Mouse (Mus musculus) gastrocnemius, adult 2 months (tissue): ENCODE results near the gene Stk32b. TPM values are rescaled to one million over a fixed set of nuclear protein-coding genes. Genes with fewer than 3 reads are reported as not detected.
A peak's percentile ranks its signal among the peaks of the same experiment; 100 is the strongest.

Experiments
- DNase-seq: peaks from one replicate; pipeline ENCODE4 v3.0.0; 2022
- H3K27ac ChIP-seq: fragments of 200-600 bp; 2 replicates; pipeline ENCODE4 v1.8.1; 2022; ENCODE audit warnings: mild to moderate bottlenecking
- H3K4me3 ChIP-seq: fragments of 200-600 bp; 2 replicates; pipeline ENCODE4 v1.8.1; 2022; ENCODE audit warnings: mild to moderate bottlenecking, moderate library complexity
- CTCF ChIP-seq: fragments of 200-600 bp; IDR thresholded peaks from 2 replicates; pipeline ENCODE4 v1.8.1; 2022; ENCODE audit warnings: antibody characterized with exemption, mild to moderate bottlenecking, moderate library complexity
- intact Hi-C: fragments of 180-260 bp; cut with DNase I; formaldehyde crosslinking; loops from one replicate; pipeline ENCODE4 v1.15.1; 2025
- long read RNA-seq, 2 experiments: library from polyadenylated mRNA; stranded (forward); transcript quantifications; one replicate each; pipeline ENCODE4 v2.0.0; 2021
- total RNA-seq, 2 experiments: library from RNA; stranded (reverse); gene quantifications; 2 replicates each; pipeline ENCODE4 v1.2.3; 2021

Stk32b gene
- under 1 TPM in 1 of 2 experiments, not detected in 1; 0.20 TPM for total RNA-seq
- long read RNA-seq, experiment 1 = 0 reads
- long read RNA-seq, experiment 2 = 0 reads

GRCm38 (mm10) chr5:37716505-37717372, at the start of gene Stk32b:
Gene Stk32b, minus strand, starts transcription at chr5:37717171.
- intact Hi-C loops = loop anchor here (10.0 kb wide), 1 partner anchor 422 kb away; no protein-coding TSS in a partner anchor
- TF ChIP-seq CTCF = no peak
- peak; percentile 31 for DNase-seq
- peak within 1 kb of the TSS; percentile 55 for H3K4me3 ChIP-seq
- H3K27ac ChIP-seq = no peak within 1 kb of the TSS

DNA sequence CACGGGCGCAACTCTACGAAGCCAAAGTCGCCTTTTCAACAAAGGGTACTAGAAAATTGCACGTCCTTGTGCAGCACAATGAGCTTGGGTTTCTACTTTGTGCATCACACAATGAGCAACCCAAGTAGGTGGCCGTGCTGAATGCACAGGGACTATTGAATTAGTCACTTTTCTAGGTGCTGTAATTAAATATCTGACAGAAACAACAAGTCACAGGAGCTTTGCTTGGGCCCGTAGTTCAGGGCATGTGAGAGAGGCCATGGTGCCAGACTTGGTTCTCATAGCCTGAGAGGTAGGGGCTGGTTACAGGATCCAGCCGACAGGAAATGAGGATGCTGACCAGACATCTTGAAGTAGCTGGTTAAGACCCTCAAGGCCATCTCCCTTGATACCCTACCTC, 48.9 kb upstream of the Stk32b start:
- TF ChIP-seq CTCF = no peak
- intact Hi-C loops = no loop called here
- Histone ChIP-seq H3K27ac (no peak overlapping the region), H3K4me3 (no peak overlapping the region)
- no peak for DNase-seq

GRCm38 (mm10) chr5:37762046-37762445, 45.1 kb upstream of the Stk32b start:
- intact Hi-C loops = no loop called here
- peak; percentile 79 for DNase-seq
- H3K27ac ChIP-seq = peak overlapping the region; percentile 8; the same call in 1 of the 2 replicates
- TF ChIP-seq CTCF = no peak
- H3K4me3 ChIP-seq = no peak overlapping the region

DNA sequence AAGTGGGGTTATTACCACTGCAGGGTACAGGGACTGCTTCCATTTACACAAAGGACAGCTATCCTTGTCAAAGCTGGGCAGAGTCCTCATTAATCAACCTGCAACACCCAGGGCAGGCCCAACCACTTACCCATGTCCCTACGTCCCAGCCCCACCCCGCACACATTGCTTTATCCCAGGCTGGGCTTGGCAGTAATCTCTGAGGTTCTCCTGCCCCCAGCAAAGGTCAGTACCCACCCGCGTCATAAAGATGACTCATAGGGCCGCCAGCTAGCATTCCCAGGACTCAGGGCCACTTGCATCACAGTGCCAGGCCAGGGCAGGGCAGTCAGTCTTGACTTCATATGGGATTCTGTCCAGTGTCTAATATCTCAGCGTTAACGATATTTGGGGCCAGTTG, 36.4 kb upstream of the Stk32b start:
- H3K4me3 ChIP-seq = no peak overlapping the region
- intact Hi-C loops = no loop called here
- no peak for TF ChIP-seq CTCF

DNA sequence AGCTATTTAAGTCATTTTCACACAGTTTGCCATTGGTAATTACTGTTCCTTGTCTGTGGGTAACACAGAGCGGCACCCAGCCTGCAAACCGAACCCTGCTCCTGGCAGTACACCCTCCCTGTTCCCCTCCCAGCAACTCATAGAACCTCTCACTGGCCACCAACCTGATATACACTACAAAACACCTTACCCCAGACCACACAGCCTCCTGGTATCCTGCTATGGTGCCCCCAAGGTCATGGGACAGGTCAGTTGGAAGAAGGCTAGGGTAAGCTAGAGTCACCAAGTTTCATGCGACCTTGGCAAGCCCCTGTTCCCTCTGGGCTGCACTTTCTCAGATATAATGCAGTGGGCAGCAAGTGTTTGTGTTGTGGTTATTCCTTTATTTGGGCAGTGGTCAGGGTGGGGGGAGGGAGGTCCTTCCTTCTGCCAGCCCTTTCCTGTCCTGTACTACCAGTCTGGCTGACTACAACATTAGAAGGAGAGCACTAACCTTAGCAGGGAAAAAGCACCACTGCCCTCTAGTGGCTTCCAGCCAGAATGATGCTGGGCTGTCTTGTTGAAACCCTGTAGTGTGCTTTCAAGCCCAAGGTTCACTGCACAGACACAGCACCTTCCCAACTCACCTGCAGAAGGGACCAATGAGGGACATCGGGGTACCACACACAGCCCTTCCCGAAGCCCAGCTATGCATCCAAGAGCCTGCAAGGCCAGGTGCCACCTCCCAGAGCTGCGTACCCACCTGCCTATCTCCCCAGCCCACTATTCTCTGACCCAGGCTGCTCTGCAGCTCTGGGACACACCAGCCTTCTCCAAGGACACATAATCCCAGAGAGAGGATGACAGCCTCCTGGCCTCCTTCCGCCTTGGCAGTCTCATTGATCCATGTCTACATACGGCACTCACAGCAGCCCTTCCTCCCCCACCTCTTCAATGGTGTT, 35.3 kb upstream of the Stk32b start:
- intact Hi-C loops = no loop called here
- peak; percentile 70 for DNase-seq
- peak; percentile 69 for TF ChIP-seq CTCF
- Histone ChIP-seq H3K27ac (no peak overlapping the region), H3K4me3 (no peak overlapping the region)

More for the DNA sequence above, 36.4 kb upstream of the Stk32b start:
- H3K27ac ChIP-seq = no peak overlapping the region
- DNase-seq = no peak

DNA sequence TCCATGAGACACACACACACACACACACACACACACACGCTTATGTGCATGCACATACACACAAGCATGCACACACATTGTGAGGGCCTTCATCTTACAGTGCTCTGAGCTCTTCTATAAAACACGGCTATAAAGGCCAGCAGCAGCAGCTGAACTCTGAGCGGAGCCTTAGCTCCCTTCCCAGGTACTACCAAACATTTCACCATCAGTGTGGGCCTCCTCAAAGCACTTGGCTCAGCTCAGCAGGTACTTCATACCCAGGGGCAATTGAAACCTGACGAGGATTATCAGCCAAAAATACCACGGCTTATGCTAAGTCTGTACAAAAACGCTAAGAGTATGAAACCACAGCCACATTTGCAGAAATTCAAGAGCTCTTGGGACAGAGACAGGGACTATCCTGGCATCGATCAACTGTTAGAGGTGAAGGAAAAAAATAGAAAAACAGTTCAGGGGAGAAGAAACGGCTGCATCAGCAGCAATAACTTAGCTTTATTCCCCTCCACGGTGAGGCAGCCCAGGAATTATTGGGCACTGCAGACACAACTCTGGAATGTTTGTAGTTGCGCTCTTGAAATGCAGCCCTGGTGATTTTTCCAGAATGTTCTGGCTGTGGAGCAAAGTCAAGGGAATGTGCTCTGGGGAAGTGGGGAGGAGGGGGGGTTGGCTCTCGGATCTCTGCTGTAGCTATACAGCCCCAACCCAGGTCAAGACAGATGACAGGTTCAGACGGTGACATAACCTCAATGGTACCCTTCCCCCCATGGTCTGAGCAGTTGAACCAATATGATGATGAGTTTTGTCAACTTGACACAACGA, 27.1 kb upstream of the Stk32b start:
- intact Hi-C loops = no loop called here
- H3K4me3 ChIP-seq = no peak overlapping the region
- peak; percentile 24 for DNase-seq
- TF ChIP-seq CTCF = no peak
- peak overlapping the region; percentile 16; the same call in 1 of the 2 replicates for H3K27ac ChIP-seq

DNA sequence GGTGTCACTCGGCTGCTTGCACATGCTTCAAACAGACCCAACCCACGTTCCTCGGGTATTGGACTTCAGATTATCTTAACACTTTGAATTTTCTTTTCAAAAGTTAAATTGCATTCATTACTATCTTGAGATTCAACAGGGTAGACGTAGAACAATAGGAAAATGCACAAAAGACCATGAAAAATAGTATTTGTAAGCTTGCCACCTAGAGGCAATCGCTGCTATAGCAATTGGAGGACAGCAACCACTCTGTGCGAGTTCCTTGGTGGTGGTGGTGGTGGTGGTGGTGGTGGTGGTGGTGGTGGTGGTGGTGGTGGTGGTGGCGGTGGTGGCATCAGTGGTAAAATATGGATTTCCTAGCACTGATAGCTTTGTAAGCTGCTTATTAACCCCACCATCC, 19.2 kb upstream of the Stk32b start:
- Histone ChIP-seq H3K27ac (no peak overlapping the region), H3K4me3 (no peak overlapping the region)
- DNase-seq = no peak
- intact Hi-C loops = no loop called here
- TF ChIP-seq CTCF = peak; percentile 13; the same call in 1 of the 2 replicates

- intact Hi-C loops = no loop called here
- no peak for DNase-seq
- Histone ChIP-seq H3K4me3 (no peak within 1 kb of the TSS), H3K27ac (no peak within 1 kb of the TSS)
- TF ChIP-seq CTCF = no peak
These were observed 18.3 kb upstream of the Stk32b start, which contains the start of gene Cytl1 for GRCm38 (mm10) chr5:37735224-37735623. Gene Cytl1, plus strand, starts transcription at chr5:37735519.

- peak; percentile 31 for DNase-seq
These were observed 13.8 kb upstream of the Stk32b start for GRCm38 (mm10) chr5:37730781-37731180.

GRCm38 (mm10) chr5:37725220-37725886, 8.4 kb upstream of the Stk32b start:
- no peak overlapping the region for H3K27ac ChIP-seq
- no peak overlapping the region for H3K4me3 ChIP-seq
- intact Hi-C loops = no loop called here
- no peak for DNase-seq
- TF ChIP-seq CTCF = no peak

More at GRCm38 (mm10) chr5:37730781-37731180, 13.8 kb upstream of the Stk32b start:
- TF ChIP-seq CTCF = no peak
- Histone ChIP-seq H3K4me3 (no peak overlapping the region), H3K27ac (peak overlapping the region; percentile 62)
- intact Hi-C loops = no loop called here

DNA sequence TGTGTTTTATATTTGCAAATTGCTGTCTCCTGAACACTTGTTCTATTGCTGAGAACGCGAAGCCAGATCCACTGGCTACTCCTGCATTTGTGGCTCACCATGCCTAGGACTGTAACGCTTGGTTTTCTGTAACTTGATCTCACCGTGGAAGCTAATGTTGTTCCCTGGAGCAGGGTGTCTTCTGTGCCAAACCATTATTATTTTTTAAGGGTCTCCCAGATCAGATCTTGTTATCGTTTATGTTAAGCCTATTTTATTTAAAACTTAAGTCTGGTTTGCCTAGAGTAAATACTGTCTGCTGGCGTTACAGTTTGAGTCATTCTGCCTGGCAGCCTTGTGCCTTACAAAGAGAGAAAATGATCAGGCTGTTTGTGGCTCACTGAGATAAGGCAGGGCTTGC, 3.7 kb upstream of the Stk32b start:
- intact Hi-C loops = no loop called here
- H3K27ac ChIP-seq = no peak overlapping the region
- DNase-seq = no peak
- H3K4me3 ChIP-seq = no peak overlapping the region
- no peak for TF ChIP-seq CTCF
